Mouse (Mus musculus) right cerebral cortex, postnatal 25 days (tissue): Measurements from ENCODE around the gene Kctd7.

Experiments
- DNase-seq: peaks from one replicate; pipeline ENCODE4 v3.0.0; 2022

Gene Kctd7

GRCm38 (mm10) chr5:130144334-130145312, at the start of gene Kctd7:
Gene Kctd7 (plus strand): TSS chr5:130144861.
- DNase-seq, result peak; percentile 97

- no peak for DNase-seq
Observed at GRCm38 (mm10) chr5:130096754-130097153, 47.9 kb upstream of the Kctd7 start.

DNA sequence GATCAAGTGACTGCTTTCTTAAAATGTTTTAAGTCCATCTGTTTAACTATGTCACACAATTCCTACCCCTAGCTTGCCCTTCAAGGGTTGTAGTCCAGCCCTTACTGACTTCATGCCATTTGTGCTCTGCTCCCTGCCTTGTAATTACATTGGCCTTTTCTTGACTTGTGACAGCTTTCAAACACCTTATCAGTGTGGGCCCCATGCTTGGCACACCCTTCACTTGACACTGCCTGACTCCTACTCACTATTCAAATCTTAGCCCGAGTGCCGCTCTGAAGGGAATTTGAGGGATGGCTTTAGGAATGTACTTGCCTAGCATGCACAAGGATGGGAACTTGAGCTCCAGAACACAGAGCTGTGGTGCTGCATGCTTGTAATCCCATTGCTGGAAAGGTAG, 46.8 kb upstream of the Kctd7 start:
- no peak for DNase-seq

- no peak for DNase-seq
Observed at GRCm38 (mm10) chr5:130101724-130102123, 42.9 kb upstream of the Kctd7 start.

GRCm38 (mm10) chr5:130109348-130109747, 35.3 kb upstream of the Kctd7 start:
- no peak for DNase-seq

GRCm38 (mm10) chr5:130110632-130111464, 33.8 kb upstream of the Kctd7 start:
- no peak for DNase-seq

DNA sequence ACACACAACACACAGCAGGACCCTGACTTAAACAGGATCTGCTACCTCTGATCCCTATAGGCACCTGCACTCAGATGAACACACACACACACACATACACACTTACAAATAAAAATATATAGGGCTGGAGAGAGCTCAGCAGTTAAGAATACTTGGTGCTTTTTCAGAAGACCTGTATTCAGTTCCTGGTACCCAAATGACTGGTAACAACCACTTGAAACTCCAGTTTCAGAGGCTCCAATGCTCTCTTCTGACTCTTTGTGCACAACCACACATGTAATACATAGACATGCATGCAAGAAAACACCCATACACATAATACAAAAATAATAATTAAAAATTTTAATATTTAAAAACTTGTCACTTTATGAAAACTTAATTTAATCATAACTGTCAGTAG, 32.0 kb upstream of the Kctd7 start:
- DNase-seq, result no peak

DNA sequence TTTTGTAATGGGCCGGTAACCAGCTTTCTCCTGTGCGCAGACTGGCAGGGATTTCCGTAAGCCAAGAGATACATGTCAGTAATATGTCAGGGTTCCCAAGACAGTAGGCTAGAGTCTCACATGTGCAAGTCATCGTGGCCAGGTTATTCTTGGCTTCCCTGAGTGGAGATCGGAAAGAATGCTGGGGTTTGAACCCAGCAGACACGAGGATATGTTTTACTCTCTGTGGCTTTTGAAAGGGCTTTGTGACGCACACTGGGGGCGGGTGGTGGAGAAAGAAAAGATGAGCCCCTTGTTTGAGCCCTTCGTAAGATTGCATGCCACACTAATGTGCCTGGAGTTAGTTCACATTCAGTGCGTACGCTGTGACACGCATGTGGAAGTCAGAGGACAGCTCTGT, 28.5 kb upstream of the Kctd7 start:
- DNase-seq, result no peak

DNA sequence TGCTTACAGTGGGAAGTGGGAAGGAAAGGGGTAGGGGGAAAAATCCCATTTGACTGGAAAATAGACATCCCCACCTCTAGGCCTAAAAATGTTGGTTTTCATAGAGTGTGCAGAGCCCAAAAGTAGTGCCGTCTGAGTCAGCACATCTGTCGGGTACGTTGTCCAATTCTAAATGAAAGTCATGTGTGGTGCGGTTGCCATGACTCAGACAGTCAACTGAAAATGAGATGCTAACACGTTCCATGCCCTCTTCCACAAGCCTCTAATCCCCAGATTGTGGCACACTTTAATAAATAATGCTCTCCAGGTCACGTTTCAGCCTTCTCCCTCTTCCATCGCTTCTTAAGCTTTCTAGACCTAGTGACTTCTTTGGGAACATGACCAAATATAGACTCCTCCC, 27.8 kb upstream of the Kctd7 start:
- peak; percentile 31 for DNase-seq

- DNase-seq, result no peak
Observed at GRCm38 (mm10) chr5:130117932-130118331, 26.7 kb upstream of the Kctd7 start.

DNA sequence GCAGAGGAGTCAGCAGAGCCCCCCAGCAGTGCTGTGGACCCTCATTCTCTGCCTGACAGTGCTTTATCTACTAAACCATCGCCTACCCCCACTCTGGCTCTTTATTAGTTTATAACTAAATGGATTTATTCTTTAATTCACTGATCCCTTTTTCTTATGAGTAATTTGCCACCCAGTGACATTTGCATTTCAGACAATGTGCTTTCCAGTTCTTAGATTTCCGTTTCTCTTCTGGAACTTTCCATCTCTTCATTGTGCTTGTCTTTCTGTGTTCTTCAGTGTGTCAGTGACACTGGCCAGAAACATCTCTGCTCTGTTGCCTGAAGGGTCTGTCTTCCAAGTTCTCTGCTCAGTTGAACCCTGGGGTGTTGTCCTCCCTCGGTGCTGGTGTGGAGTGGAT, 25.4 kb upstream of the Kctd7 start:
- DNase-seq, result no peak

DNA sequence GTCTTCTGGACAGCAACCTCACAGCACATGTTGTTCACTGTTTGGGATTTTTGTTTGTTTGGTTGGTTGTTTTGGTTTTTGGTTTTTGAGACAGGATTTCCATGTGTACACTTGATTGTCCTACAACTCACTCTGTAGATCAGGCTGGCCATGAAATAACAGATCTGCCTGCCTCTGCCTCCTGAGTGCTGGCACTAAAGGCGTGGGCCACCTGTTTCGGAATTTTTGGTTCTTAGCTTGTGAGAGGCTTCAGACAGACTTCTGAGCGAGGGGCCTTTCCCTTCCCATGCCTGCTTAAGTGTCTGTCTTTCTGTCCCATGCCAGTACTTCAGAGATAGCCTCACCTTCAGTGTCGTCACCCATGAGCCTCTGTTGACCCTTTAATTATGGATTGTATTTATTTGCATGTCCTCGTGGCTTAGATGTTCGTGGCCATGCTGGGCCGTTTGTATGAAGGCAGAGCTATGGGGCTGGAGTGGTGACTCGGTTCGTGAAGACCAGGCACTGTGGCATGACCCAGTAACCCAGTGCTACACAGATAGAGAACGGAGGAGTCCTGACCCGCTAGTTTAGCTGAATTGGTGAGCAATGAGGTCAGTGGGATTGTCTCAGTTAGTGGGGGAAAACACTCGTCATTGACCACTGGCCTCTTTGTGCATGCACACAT, 24.5 kb upstream of the Kctd7 start:
- DNase-seq, result no peak

DNA sequence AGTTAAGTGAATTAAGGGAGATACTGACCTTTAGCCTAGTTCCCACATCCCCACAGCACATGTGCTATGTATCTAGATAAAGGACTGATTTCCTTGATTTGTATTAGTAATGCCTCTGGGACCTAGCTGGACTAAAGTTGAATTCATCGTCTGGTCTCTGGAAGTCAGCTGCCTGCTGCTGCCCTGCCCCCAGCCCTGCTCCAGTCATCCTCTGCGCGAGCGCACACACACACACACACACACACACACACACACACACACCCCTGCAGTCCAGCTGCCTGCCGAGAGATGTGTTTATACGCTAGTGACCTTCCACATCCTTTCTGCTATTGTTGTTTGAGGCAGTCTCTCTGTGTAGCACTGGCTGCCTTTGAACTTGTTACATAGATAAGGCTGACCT, 23.8 kb upstream of the Kctd7 start:
- no peak for DNase-seq

DNA sequence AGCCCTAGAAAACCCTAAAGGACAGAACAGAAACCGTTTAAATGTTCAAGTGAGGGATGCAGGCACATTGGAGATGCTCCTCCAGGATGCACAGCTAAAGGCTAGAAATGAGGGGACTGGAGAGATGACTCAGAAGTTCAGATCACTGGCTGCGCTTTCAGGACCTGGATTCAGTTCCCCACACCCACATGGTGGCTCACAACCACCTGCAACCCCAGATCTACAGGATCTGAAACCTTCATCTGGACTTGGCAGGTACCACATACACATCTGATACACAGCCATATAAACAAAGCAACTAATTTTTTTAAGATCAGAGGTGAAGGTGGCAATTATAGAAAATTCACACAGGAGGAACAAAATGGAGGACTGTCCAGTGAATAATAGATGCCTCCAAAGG, 22.3 kb upstream of the Kctd7 start:
- DNase-seq, result no peak

GRCm38 (mm10) chr5:130124271-130124670, 20.4 kb upstream of the Kctd7 start:
- DNase-seq, result no peak

DNA sequence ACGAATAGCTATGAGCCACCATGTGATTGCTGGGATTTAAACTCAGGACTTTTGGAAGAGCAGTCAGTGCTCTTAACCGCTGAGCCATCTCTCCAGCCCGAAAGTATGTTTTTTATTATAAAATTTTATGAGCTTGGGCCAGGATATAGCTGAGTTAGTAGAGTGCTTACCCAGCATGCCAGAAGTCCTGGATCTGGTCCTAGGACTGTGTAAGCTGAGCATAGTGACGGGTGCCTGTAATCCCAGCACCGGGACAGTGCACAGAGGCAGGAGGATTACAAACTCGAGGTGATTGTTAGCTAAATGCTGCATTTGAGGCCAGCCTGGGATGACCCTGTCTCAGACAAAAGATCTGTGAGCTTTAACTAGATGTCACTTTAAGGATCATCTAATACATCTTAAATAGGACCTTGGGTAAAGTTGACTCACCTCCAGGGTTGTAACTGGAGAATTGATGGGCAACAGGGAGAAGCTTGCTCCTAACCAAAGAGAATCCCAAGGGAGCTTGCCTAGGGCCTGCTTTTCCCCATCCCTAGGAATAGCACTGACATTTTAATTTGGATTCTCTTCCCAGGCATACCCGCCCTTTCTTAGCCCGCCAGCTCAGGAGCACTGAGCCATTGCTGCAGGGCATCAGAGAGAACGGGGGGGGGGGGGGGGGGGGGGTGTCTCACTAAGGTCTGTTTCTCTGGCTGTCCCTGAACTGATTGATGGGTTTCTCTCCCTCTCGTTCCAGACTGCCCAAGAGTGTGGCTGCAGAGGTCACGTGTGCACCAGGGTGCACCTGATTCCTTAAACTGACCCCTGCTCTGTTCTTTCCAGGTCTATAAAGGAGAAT, 15.8 kb upstream of the Kctd7 start:
- no peak for DNase-seq

- DNase-seq, result no peak
Observed at GRCm38 (mm10) chr5:130129524-130129793, 15.2 kb upstream of the Kctd7 start.

DNA sequence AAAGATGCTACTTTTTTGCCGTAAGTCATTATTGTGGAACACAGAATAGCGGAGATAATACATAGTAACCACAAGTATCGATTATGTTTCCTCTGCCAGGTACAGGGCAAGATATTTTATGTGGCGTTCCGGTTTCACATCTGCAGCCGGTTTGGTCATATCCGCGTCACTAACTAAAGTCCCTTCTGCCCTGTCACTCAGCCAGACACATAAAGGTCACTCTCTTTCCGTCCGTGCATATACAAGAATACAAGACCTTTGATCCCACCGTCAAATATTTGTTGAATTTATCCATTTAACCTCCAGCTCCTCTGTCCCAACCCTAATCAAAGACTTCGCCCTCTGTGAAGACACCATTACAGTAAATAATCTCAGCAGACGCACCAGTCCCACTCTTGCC, 8.1 kb upstream of the Kctd7 start:
- DNase-seq, result no peak

DNA sequence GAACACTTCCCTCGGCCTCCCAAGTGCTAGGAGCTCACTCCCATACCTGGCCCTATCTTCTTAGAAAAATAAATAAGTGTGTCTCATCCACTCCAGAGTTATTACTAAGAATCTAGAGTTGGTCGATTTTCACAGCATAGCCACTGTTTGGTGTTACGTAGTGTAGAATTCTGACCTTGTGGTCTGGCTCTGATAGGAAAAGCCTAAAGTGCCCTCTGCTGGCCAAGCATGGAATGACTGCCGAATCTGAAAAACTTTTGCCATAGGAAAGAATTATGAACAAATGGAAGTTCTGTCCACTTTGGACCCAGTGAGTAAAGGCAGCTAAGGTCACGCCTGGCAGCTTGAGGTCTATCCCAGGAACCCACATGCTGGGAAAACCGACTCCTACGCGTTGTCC, 5.3 kb upstream of the Kctd7 start:
- DNase-seq, result peak; percentile 57

- DNase-seq, result no peak
Observed at GRCm38 (mm10) chr5:130141138-130141537, 3.5 kb upstream of the Kctd7 start.

DNA sequence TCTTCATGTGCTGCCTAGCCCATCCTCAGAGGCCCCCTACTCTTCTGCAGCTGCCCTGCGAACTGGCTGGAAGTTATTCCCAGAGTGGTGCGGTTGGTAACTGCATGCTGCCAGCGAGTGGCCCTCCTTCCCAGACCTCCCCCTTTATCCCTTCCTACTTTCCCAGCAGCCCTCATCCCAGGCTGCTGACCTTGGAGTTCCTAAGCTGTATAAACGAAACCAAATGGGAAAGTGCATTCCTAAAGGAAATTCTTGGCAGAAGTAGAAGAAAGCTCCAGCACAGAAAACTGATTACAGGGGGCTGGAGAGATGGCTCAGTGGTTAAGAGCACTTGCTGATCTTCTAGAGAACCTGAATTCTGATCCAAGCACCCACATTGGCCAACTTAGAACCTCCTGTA, 2.6 kb upstream of the Kctd7 start:
- no peak for DNase-seq

DNA sequence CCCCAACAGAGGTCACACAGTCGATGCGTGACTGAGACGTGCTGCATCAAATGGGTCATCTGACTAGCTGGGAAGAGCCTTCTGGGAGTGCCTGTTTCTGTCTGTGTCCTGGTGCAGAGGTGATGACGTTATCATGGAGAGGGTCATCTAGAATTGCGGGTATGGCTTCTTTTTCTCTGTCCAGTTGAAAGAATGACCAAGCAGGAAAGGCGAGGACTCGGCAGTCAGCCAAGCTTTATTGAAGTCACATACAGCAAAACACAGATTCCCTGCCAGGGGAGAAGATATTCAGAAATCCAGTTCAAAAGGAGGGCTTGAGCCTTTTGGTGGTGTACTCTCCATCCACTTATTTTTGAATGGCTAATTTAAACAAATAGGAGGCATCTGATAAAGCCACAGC, 1.6 kb upstream of the Kctd7 start:
- DNase-seq, result no peak

GRCm38 (mm10) chr5:130143977-130144333, 706 bp upstream of the Kctd7 start:
- peak; percentile 69 for DNase-seq
